Mouse (Mus musculus): ENCODE results near the gene Metrn.
A peak's percentile ranks its signal among the peaks of the same experiment; 100 is the strongest.
"Not testable (repeated sequence)": the region's sequence is repeated elsewhere in the genome, so short reads cannot be mapped to it uniquely, and the experiment has no call there.

Metrn gene

GRCm38 (mm10) chr17:25830806-25831431 lies 34.0 kb upstream of the Metrn start:
- DNase-seq = peak; percentile 53

GRCm38 (mm10) chr17:25830200-25830753 lies 33.3 kb upstream of the Metrn start:
- DNase-seq = peak; percentile 57

GRCm38 (mm10) chr17:25829558-25830017 lies 32.7 kb upstream of the Metrn start:
- DNase-seq = peak; percentile 62

- DNase-seq = peak; percentile 85
Observed at GRCm38 (mm10) chr17:25828712-25829557, 32.0 kb upstream of the Metrn start, which contains the start of gene Jmjd8. Gene Jmjd8, plus strand, starts transcription at chr17:25828867.

GRCm38 (mm10) chr17:25828223-25828594 lies 31.3 kb upstream of the Metrn start:
- DNase-seq = no peak

- DNase-seq = no peak
Observed at GRCm38 (mm10) chr17:25827546-25828222, 30.7 kb upstream of the Metrn start.

GRCm38 (mm10) chr17:25827011-25827410 lies 30.1 kb upstream of the Metrn start:
- DNase-seq = no peak

GRCm38 (mm10) chr17:25825984-25826570 lies 29.1 kb upstream of the Metrn start:
- no peak for DNase-seq

GRCm38 (mm10) chr17:25825311-25825710 lies 28.4 kb upstream of the Metrn start:
- DNase-seq = no peak

GRCm38 (mm10) chr17:25824362-25825142 lies 27.6 kb upstream of the Metrn start:
- no peak for DNase-seq

- peak; percentile 88 for DNase-seq
Observed at GRCm38 (mm10) chr17:25823452-25823851, 26.5 kb upstream of the Metrn start, which contains the start of gene Wdr24. Gene Wdr24, plus strand, starts transcription at chr17:25823627.

- no peak for DNase-seq
Observed at GRCm38 (mm10) chr17:25818851-25819780, 22.2 kb upstream of the Metrn start.

GRCm38 (mm10) chr17:25817662-25818061 lies 20.7 kb upstream of the Metrn start:
- DNase-seq = no peak

- DNase-seq = peak; percentile 68
Observed at GRCm38 (mm10) chr17:25813471-25813870, 16.5 kb upstream of the Metrn start.

- peak; percentile 63 for DNase-seq
Observed at GRCm38 (mm10) chr17:25810890-25811289, 14.0 kb upstream of the Metrn start.

GRCm38 (mm10) chr17:25809606-25810340 lies 12.8 kb upstream of the Metrn start:
- peak; percentile 86 for DNase-seq

- peak; percentile 96 for DNase-seq
Observed at GRCm38 (mm10) chr17:25808789-25809605, 12.1 kb upstream of the Metrn start, which contains the start of gene Fbxl16. Gene Fbxl16, plus strand, starts transcription at chr17:25809085.

GRCm38 (mm10) chr17:25808028-25808427 lies 11.1 kb upstream of the Metrn start:
- peak; percentile 65 for DNase-seq

- not testable (repeated sequence) for DNase-seq
Observed at GRCm38 (mm10) chr17:25807452-25807851, 10.5 kb upstream of the Metrn start.

All from cerebellum, adult 9-10 months (tissue).